Mouse (Mus musculus): ENCODE results near the gene Foxb2. TPM values are rescaled to one million over a fixed set of nuclear protein-coding genes. Genes with fewer than 3 reads are reported as not detected.

The Foxb2 gene
- polyA plus RNA-seq, 1 experiment, result not detected

DNA sequence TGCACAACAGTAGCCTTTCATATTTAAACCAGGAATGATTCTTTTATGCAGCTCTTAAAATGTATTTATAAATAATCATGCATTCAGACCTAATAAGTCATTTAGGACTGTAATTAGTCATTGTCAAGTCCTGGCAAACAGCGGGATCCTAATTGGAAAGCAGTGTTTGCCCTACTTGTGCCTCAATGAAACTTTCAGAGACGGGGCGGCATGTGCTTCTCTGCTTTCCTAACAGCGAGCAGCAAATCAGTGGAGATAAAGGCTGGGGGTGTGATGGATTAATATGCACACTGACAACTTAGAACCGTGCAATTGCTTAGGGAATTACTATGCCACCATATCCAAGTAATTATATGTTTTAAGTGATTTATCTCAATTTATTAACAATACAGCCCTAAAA, 48.4 kb downstream of the Foxb2 start:
- no peak for DNase-seq (ENCODE audit: low read depth)

Other genes starting within 250 kb of the Foxb2 start
- gene Vps13a, start 92.9 kb downstream of the Foxb2 start, polyA plus RNA-seq (2012; rRNA removed), result 4.8 and 5.0 TPM in 2 replicates
- gene Prune2, start 82.3 kb upstream of the Foxb2 start, polyA plus RNA-seq (2012; rRNA removed), result 2.9 and 4.0 TPM in 2 replicates